Mouse (Mus musculus) E14TG2a.4 (cell line): ENCODE results near the gene Gemin7.

Source experiments
- CTCF ChIP-seq: conservative IDR thresholded peaks from 2 replicates; pipeline ENCODE4 v1.5.1; 2014; ENCODE audit warnings: low read length
- NANOG ChIP-seq: IDR thresholded peaks from 2 replicates; pipeline ENCODE4 v1.6.1; 2014; ENCODE audit warnings: borderline replicate concordance, low read length, mixed read lengths
- POU5F1 ChIP-seq: IDR thresholded peaks from 2 replicates; pipeline ENCODE4 v1.6.1; 2014; ENCODE audit warnings: low read length, borderline replicate concordance

DNA sequence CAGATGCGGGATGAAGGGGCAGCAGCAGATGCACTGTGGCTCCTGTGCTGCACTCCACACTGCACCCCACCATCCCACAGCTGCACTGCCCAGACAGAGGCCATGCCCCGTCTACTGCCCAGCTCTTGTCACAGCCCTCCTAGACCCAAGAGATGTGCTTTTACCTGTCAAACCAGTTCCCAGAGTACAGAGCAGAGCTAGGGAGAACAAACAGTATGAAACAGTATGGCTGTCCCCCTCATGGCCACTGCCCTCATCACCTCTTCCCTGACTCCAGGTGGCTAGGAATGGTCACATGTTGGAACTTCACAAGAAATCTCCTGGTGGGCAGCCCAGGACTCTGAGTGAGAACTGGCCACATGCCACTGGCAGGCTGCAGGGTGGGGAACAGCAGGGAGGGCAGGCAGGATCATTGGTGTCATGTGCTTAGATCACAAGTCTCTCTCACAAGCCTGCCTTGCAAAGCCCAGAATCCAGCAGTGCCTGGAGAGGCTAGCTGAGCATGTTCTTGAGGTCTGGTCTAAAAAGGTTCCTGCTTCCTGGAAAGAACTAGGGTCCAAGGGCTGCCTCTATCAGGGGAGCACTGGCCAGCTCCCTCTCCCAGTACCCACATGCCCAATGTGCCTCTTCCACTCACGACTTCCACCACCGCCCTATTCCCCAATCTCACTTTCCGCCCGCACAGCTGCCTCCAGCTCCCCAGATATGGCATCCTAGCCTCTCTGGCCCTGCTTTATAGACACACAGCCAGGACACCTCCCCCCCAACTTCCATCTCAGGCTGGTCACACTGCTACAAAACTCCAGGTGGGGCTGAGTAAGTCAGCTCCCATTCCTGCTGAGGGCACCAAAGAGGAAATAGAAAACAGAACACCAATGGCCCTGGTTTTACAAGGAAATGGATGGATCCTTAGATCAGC is 19.2 kb downstream of the Gemin7 start:
- TF ChIP-seq CTCF (no peak), NANOG (no peak), POU5F1 (no peak)
